Mouse (Mus musculus): Measurements from ENCODE around the gene Clcnkb. TPM values are rescaled to one million over a fixed set of nuclear protein-coding genes. Genes with fewer than 3 reads are reported as not detected.

Gene Clcnkb
- polyA plus RNA-seq, 1 experiment, result not detected

DNA sequence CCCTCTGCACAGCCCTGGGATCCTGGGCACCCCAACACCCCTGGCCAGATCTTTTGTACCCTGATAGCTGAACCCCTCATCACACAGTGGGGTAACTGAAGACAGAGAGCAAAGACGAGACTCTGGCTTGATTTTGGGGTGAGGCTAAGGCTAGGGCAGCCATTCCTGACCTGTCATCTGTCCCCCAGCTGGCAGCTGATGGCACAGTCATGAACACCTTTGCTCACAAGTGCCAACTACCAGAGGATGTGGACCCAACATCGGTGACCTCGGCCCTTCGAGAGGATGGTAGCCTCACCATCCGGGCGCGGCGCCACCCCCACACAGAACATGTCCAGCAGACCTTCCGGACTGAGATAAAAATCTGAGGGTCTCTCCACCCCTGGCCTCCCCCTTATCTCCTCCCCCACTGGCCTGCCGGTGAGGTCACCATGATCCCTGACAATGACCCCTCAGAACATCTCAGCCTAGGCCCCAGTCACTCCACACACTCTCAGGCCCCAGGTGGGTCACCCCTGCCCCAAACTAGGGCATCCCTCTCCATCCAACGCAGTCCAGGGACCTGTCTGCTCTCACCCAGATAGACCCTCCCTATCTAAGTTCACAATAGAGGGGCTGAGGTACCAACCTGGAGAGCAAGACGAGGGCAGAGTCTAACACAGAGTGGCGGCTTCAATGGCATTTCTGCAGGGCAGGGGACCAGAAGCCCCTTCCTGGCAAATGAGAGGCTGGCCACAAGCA, 8.0 kb upstream of the Clcnkb start:
- Histone ChIP-seq H3K4me1 (ENCODE audit: control insufficient read depth, insufficient read depth, low read length) (peaks cover 9% of the 10 kb centered on the region), H3K27ac (ENCODE audit: insufficient read depth, low read length) (no peak overlapping the region), H3K4me3 (replicated peaks; ENCODE audit: insufficient read depth, low read depth, low read length) (no peak overlapping the region), H3K27me3 (ENCODE audit: control insufficient read depth, insufficient read depth, low read length) (no peaks in the 10 kb centered on the region)
- no peak for TF ChIP-seq POLR2A (IDR thresholded peaks at IDR 0.05; ENCODE audit: borderline replicate concordance, insufficient read depth, low read length)
- TF ChIP-seq CTCF (IDR thresholded peaks at IDR 0.05; ENCODE audit: borderline replicate concordance, insufficient read depth, low read depth, low read length), result no peak
- 95% methylated on average over 13 of the region's 13 CpGs for WGBS
- no peak for DNase-seq

DNA sequence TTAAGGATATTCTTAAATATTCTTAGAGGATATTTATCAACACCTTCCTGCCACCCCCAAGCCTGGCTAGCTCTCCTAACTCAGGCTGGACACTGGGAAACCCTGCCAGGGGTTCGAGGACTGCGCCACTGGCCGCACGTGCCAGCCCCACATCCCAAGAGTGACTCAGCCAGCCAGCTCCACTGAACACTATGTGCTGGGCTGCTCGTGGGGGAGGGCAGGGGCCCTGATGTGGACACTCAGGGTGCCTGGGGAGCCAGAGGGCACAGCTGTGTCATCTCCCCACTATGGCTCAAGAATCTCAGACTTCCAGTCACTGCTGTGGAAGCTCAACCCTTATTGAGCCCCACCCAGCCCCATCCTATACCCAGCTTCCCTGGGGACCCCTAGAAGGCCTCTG, 7.5 kb upstream of the Clcnkb start:
- Histone ChIP-seq H3K27me3 (ENCODE audit: control insufficient read depth, insufficient read depth, low read length) (no peaks in the 10 kb centered on the region), H3K27ac (ENCODE audit: insufficient read depth, low read length) (no peak overlapping the region), H3K4me3 (replicated peaks; ENCODE audit: insufficient read depth, low read depth, low read length) (no peak overlapping the region), H3K4me1 (ENCODE audit: control insufficient read depth, insufficient read depth, low read length) (peaks cover 9% of the 10 kb centered on the region)
- TF ChIP-seq CTCF (IDR thresholded peaks at IDR 0.05; ENCODE audit: borderline replicate concordance, insufficient read depth, low read depth, low read length), result no peak
- TF ChIP-seq POLR2A (IDR thresholded peaks at IDR 0.05; ENCODE audit: borderline replicate concordance, insufficient read depth, low read length), result no peak
- DNase-seq, result no peak
- 88% methylated on average over 5 of the region's 5 CpGs for WGBS

DNA sequence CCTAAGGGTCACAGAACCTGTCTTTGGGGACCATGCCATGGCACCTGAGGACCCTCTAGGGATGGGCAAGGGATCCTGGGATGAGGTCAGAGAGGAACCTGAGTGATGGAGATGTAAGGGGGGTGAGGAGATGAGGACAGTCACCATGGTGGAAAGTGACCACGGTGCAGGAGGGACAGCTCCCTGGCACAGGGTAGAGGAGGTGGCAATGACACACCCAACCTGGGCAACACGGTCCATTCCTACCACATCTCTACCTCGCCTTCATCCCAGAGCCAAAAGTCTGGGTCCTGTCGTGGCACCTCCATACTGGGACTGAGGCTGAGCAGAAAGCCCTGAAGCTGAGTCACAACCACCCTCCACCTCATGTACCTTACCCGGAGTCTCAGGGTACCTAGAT, 7.0 kb upstream of the Clcnkb start:
- 93% methylated on average over 5 of the region's 5 CpGs for WGBS
- Histone ChIP-seq H3K27me3 (ENCODE audit: control insufficient read depth, insufficient read depth, low read length) (no peaks in the 10 kb centered on the region), H3K4me1 (ENCODE audit: control insufficient read depth, insufficient read depth, low read length) (peaks cover 9% of the 10 kb centered on the region), H3K4me3 (replicated peaks; ENCODE audit: insufficient read depth, low read depth, low read length) (no peak overlapping the region), H3K27ac (ENCODE audit: insufficient read depth, low read length) (no peak overlapping the region)
- no peak for TF ChIP-seq CTCF (IDR thresholded peaks at IDR 0.05; ENCODE audit: borderline replicate concordance, insufficient read depth, low read depth, low read length)
- no peak for DNase-seq

DNA sequence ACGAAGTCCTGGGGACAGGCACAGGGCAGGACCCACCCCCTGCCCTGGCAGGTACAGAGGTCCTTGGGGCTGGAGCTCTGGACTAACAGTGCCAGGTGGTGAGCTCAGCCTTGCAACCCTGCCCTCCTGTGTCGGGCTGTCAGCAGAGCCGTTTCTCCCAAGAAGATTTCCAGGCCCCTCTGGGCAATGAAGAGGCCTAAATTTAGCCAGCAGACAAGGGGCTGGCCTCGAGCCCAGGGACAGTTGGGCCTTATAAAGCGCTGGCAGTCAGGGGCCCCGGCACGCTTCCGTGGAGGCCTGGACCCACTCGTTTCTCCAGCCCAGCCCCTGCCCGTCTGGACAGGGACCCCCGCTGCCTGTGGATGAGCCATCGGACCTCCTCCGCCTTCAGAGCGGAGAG, 5.6 kb upstream of the Clcnkb start:
- peak; percentile 44 to 45 for DNase-seq
- Histone ChIP-seq H3K27ac (ENCODE audit: insufficient read depth, low read length) (no peak overlapping the region), H3K27me3 (ENCODE audit: control insufficient read depth, insufficient read depth, low read length) (no peaks in the 10 kb centered on the region), H3K4me1 (ENCODE audit: control insufficient read depth, insufficient read depth, low read length) (peaks cover 9% of the 10 kb centered on the region), H3K4me3 (replicated peaks; ENCODE audit: insufficient read depth, low read depth, low read length) (no peak overlapping the region)
- 8% methylated on average over 14 of the region's 14 CpGs for whole genome bisulfite sequencing
- TF ChIP-seq CTCF (IDR thresholded peaks at IDR 0.05; ENCODE audit: borderline replicate concordance, insufficient read depth, low read depth, low read length) (no peak), POLR2A (IDR thresholded peaks at IDR 0.05; ENCODE audit: borderline replicate concordance, insufficient read depth, low read length) (no peak)

DNA sequence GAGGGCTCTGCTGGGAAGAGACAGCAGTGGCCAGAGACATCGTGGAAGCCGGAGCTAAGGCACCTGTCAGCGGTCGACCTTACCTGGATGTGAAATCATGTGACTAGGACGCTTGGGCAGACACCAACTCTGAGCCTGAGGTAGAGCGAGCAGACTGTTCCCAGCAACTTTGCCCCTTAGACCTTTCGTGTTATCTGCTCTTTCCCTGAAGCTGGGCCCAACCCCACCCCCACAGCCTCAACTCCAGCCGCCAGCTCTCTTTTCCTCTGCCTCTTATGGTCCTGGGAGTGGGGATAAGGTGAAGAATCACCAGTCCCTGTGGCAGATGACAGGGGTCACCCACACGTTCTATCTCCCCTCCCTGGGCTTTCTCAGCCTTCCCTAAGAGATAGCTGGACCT, 5.1 kb upstream of the Clcnkb start:
- Histone ChIP-seq H3K4me3 (replicated peaks; ENCODE audit: insufficient read depth, low read depth, low read length) (no peak overlapping the region), H3K4me1 (ENCODE audit: control insufficient read depth, insufficient read depth, low read length) (peaks cover 9% of the 10 kb centered on the region), H3K27ac (ENCODE audit: insufficient read depth, low read length) (no peak overlapping the region), H3K27me3 (ENCODE audit: control insufficient read depth, insufficient read depth, low read length) (no peaks in the 10 kb centered on the region)
- TF ChIP-seq CTCF (IDR thresholded peaks at IDR 0.05; ENCODE audit: borderline replicate concordance, insufficient read depth, low read depth, low read length) (no peak), POLR2A (IDR thresholded peaks at IDR 0.05; ENCODE audit: borderline replicate concordance, insufficient read depth, low read length) (no peak)
- 85% methylated on average over 9 of the region's 9 CpGs for WGBS
- DNase-seq, result no peak

DNA sequence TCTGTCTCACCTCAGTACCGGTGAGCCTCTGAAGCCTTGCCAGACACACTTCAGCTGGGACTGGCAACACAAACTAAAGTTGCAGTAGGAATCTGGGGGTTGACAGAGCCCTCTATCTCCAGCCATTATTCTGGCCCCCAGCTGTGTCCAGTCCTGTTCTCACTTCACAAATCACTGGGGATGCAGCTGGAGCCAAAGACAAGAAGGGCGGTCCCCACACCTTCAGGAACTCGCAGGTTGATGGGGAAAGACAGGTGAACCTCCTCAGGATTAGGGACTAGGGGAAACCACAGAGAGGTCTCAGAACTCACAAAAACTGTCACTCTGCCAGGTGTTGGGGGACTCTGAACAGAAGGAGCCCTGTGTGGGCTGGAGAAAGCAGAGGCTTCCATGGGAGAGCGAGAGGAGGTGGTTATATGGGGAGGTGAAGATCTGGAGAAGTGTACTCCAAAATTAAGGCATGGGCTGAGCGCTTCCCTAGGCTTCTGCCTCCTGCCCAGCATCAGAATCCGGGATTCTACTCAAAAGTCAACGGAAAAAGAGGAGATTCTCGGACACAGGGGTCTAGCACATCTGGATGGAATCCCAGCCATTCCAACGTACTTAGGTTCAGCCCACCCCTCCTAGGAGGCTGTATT, 4.5 kb upstream of the Clcnkb start, which contains the start of gene Hspb7:
Gene Hspb7 (plus strand): TSS at position 588 of the 638 bp plus-strand sequence.
- no peak for TF ChIP-seq CTCF (IDR thresholded peaks at IDR 0.05; ENCODE audit: borderline replicate concordance, insufficient read depth, low read depth, low read length)
- TF ChIP-seq POLR2A (IDR thresholded peaks at IDR 0.05; ENCODE audit: borderline replicate concordance, insufficient read depth, low read length), result no peak
- Histone ChIP-seq H3K4me3 (replicated peaks; ENCODE audit: insufficient read depth, low read depth, low read length) (no peak within 1 kb of the TSS), H3K4me1 (ENCODE audit: control insufficient read depth, insufficient read depth, low read length) (peaks cover 9% of the 10 kb centered on the region), H3K27ac (ENCODE audit: insufficient read depth, low read length) (no peak within 1 kb of the TSS), H3K27me3 (ENCODE audit: control insufficient read depth, insufficient read depth, low read length) (no peaks in the 10 kb centered on the region)
- DNase-seq, result no peak
- WGBS, result 80% methylated on average over 9 of the region's 9 CpGs

DNA sequence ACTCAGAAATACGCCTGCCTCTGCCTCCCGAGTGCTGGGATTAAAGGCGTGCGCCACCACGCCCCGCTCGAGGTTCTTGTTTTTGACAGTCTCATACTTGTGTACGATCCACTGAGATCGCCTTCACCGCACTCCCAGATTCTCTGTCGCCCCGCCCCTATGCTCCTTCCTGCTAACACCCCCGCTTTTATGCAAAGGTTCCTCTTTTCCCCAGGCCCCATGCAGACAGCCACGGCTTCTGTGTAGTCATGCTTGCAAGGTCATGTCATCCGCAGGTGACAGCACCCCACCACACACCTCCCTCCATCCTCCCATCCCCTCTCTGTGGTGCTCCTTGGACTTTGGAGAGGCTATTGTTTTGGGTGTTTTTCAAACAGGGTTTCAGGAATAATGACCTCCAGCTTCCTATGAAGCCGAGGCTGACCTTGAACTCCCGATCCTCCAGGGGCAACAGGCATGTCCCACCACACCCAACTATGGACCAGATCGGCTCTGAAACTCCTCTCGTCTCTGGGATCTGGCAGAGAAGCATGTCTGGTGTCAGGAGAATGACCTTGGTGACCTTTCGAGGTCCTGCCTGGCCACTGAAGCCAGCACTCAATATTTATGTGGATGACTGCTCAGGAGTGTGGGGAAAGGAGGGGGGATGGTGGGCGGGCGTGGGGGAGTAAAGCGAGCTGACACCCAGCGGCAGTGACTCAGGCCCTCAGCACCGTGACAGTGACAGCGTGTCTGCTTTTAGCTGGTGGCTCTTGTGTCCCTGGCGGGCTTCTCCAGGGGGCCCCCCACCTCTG, 3.8 kb upstream of the Clcnkb start:
- H3K4me1 ChIP-seq (ENCODE audit: control insufficient read depth, insufficient read depth, low read length), result peaks cover 9% of the 10 kb centered on the region
- H3K4me3 ChIP-seq (replicated peaks; ENCODE audit: insufficient read depth, low read depth, low read length), result no peak overlapping the region
- no peak for TF ChIP-seq CTCF (IDR thresholded peaks at IDR 0.05; ENCODE audit: borderline replicate concordance, insufficient read depth, low read depth, low read length)
- TF ChIP-seq POLR2A (IDR thresholded peaks at IDR 0.05; ENCODE audit: borderline replicate concordance, insufficient read depth, low read length), result no peak
- 81% methylated on average over 27 of the region's 27 CpGs for WGBS
- no peaks in the 10 kb centered on the region for H3K27me3 ChIP-seq (ENCODE audit: control insufficient read depth, insufficient read depth, low read length)
- H3K27ac ChIP-seq (ENCODE audit: insufficient read depth, low read length), result no peak overlapping the region
- no peak for DNase-seq

Data from cerebellum, adult 2 months (tissue).